In genomic region chr8:111681153-111681552, GRCm38 (mm10) we compare ENCODE assay signal across 34 mouse cellular contexts. TPM values are rescaled to one million over a fixed set of nuclear protein-coding genes. Genes with fewer than 3 reads are reported as not detected.
DNase-seq lines count a peak whose midpoint lies in the region; ATAC-seq lines count a peak whose summit lies in the region.
"Had no signal": no experiment of that assay in that cellular context is flagged by ENCODE, and none has a peak within 500 bp of the region (broad histone marks: within the 10 kb centered on the region; RNA-seq: fewer than 3 reads in every experiment).

No protein-coding gene starts in this region.

- no peak overlapping the region for H3K9ac ChIP-seq in hindbrain, embryonic 13.5 days
- H3K9ac ChIP-seq in hindbrain, embryonic 11.5 days (ENCODE audit: low read depth, low read length): no peak overlapping the region
- no peak overlapping the region for H3K9ac ChIP-seq in neural tube, embryonic 13.5 days
- H3K9ac ChIP-seq: embryonic facial prominence, embryonic 12.5 days; forebrain, embryonic 15.5 days; heart, embryonic 12.5 days; kidney, embryonic 15.5 days; limb, embryonic 12.5 days; liver, embryonic 15.5 days; lung, embryonic 15.5 days; midbrain, embryonic 13.5 days had no signal

- WGBS in hindbrain, embryonic 13.5 days: 58% methylated on average over 11 of the region's 11 CpGs
- 75% methylated on average over 11 of the region's 11 CpGs for WGBS in hindbrain, embryonic 11.5 days
- WGBS in neural tube, embryonic 13.5 days: 49% methylated on average over 11 of the region's 11 CpGs

- 0 out of 2 replicates have a peak, but pooled peaks have one; percentile 39 for ATAC-seq in hindbrain, embryonic 13.5 days (ENCODE audit: low FRiP score)
- no peak for ATAC-seq in hindbrain, embryonic 11.5 days (ENCODE audit: low FRiP score)
- peak; percentile 84 for ATAC-seq in neural tube, embryonic 13.5 days (ENCODE audit: low read depth)
- ATAC-seq: CD4-positive, CD25-positive, alpha-beta regulatory T cell, adult 4 months; forebrain, embryonic 15.5 days; inflammation-experienced regulatory T-cells, adult 6 months had no signal

- H3K9me3 ChIP-seq in hindbrain, embryonic 13.5 days: no peaks in the 10 kb centered on the region
- H3K9me3 ChIP-seq in hindbrain, embryonic 11.5 days (ENCODE audit: control insufficient read depth, low read length): peaks cover 3% of the 10 kb centered on the region; the same call in 1 of the 2 replicates
- peaks cover 5% of the 10 kb centered on the region; the same call in 1 of the 2 replicates for H3K9me3 ChIP-seq in neural tube, embryonic 13.5 days
- H3K9me3 ChIP-seq: embryonic facial prominence, embryonic 12.5 days; lung, embryonic 15.5 days; midbrain, embryonic 13.5 days had no signal

- H3K4me2 ChIP-seq in hindbrain, embryonic 13.5 days: 0 out of 2 replicates have a peak overlapping the region, but pooled peaks have one; percentile 4
- H3K4me2 ChIP-seq in hindbrain, embryonic 11.5 days (replicated peaks; ENCODE audit: low read depth, low read length): no peak overlapping the region
- H3K4me2 ChIP-seq in neural tube, embryonic 13.5 days: no peak overlapping the region
- H3K4me2 ChIP-seq: forebrain, embryonic 15.5 days; liver, embryonic 15.5 days; midbrain, embryonic 13.5 days had no signal

- 0 out of 2 replicates have a peak, but pooled peaks cover 8% of the 10 kb centered on the region for H3K4me1 ChIP-seq in hindbrain, embryonic 13.5 days (replicated peaks)
- H3K4me1 ChIP-seq in hindbrain, embryonic 11.5 days (replicated peaks; ENCODE audit: control insufficient read depth, insufficient read depth, low read length): no peaks in the 10 kb centered on the region
- no peaks in the 10 kb centered on the region; the same call in 1 of the 2 replicates for H3K4me1 ChIP-seq in neural tube, embryonic 13.5 days (replicated peaks)
- H3K4me1 ChIP-seq: embryonic facial prominence, embryonic 12.5 days; forebrain, embryonic 15.5 days; heart, embryonic 12.5 days; limb, embryonic 12.5 days; liver, embryonic 15.5 days; lung, embryonic 15.5 days; midbrain, embryonic 13.5 days had no signal

- no peak for DNase-seq in hindbrain, embryonic 11.5 days (ENCODE audit: low spot score)
- DNase-seq in retina, postnatal 7 days (ENCODE audit: low read depth, low spot score): peak; percentile 11
- DNase-seq in retina, embryonic 14.5 days (ENCODE audit: low spot score): no peak
- DNase-seq in adrenal gland, postnatal 36 days: no peak
- DNase-seq in kidney, adult 8-10 months: no peak
- DNase-seq: cerebellum, adult 9-10 months; gastrocnemius, adult 2 months; gastrocnemius, postnatal 36 days; heart, adult 18-20 months; heart, postnatal 4 days; kidney, adult 11 months; kidney, postnatal 36 days; lung, postnatal 36 days had no signal

- 0 out of 2 replicates have a peak, but pooled peaks cover 2% of the 10 kb centered on the region for H3K36me3 ChIP-seq in hindbrain, embryonic 13.5 days
- H3K36me3 ChIP-seq in hindbrain, embryonic 11.5 days (ENCODE audit: control insufficient read depth, insufficient read depth, low read length): no peaks in the 10 kb centered on the region
- no peaks in the 10 kb centered on the region for H3K36me3 ChIP-seq in neural tube, embryonic 13.5 days
- H3K36me3 ChIP-seq: embryonic facial prominence, embryonic 12.5 days; forebrain, embryonic 15.5 days; heart, embryonic 12.5 days; kidney, embryonic 15.5 days; limb, embryonic 12.5 days; liver, embryonic 15.5 days; lung, embryonic 15.5 days; midbrain, embryonic 13.5 days had no signal

- H3K27me3 ChIP-seq in hindbrain, embryonic 13.5 days: no peaks in the 10 kb centered on the region
- H3K27me3 ChIP-seq in hindbrain, embryonic 11.5 days (ENCODE audit: control insufficient read depth, insufficient read depth, low read length): no peaks in the 10 kb centered on the region
- H3K27me3 ChIP-seq in neural tube, embryonic 13.5 days: no peaks in the 10 kb centered on the region
- H3K27me3 ChIP-seq: embryonic facial prominence, embryonic 12.5 days; forebrain, embryonic 15.5 days; heart, embryonic 12.5 days; kidney, embryonic 15.5 days; limb, embryonic 12.5 days; lung, embryonic 15.5 days; midbrain, embryonic 13.5 days had no signal

- no peak overlapping the region for H3K4me3 ChIP-seq in hindbrain, embryonic 13.5 days
- H3K4me3 ChIP-seq in hindbrain, embryonic 11.5 days (ENCODE audit: low read depth, low read length): no peak overlapping the region
- no peak overlapping the region for H3K4me3 ChIP-seq in neural tube, embryonic 13.5 days
- H3K4me3 ChIP-seq: embryonic facial prominence, embryonic 12.5 days; forebrain, embryonic 15.5 days; gastrocnemius, adult 2 months; heart, embryonic 12.5 days; layer of hippocampus, adult 2 months; left cerebral cortex, adult 2 months; limb, embryonic 12.5 days; liver, embryonic 15.5 days; lung, embryonic 15.5 days; midbrain, embryonic 13.5 days had no signal

- peak overlapping the region; percentile 66 for H3K27ac ChIP-seq in hindbrain, embryonic 13.5 days
- no peak overlapping the region for H3K27ac ChIP-seq in hindbrain, embryonic 11.5 days (ENCODE audit: low read depth, low read length)
- peak overlapping the region; percentile 71 for H3K27ac ChIP-seq in neural tube, embryonic 13.5 days (replicated peaks)
- H3K27ac ChIP-seq: embryonic facial prominence, embryonic 12.5 days; forebrain, embryonic 15.5 days; gastrocnemius, adult 2 months; layer of hippocampus, adult 2 months; left cerebral cortex, adult 2 months; limb, embryonic 12.5 days; liver, embryonic 15.5 days; lung, embryonic 15.5 days; midbrain, embryonic 13.5 days had no signal

RNA-seq across cellular contexts. Expression of gene Ctrb1, which starts 9.7 kb away (rescaled TPM):
- 3.1 TPM in 1 of 2 replicates, not detected in the other for polyA plus RNA-seq in hindbrain, embryonic 13.5 days (2015; fragmentation: Nextera tagmentation; extraction: Ambion mirVana)
- not detected in 2 replicates for polyA plus RNA-seq in hindbrain, embryonic 11.5 days (2014; fragmentation: Nextera tagmentation; extraction: Ambion mirVana)
- polyA plus RNA-seq in neural tube, embryonic 13.5 days (2015; fragmentation: Nextera tagmentation; extraction: Ambion mirVana): not detected in 2 replicates
- under 1 TPM in 1 of 2 experiments, not detected in 1; 0.36 TPM for total RNA-seq in adrenal gland, postnatal 36 days (2021)
- total RNA-seq: adrenal gland, adult 18-20 months; gastrocnemius, adult 2 months; gastrocnemius, postnatal 36 days; heart, adult 18-20 months; heart, postnatal 4 days; layer of hippocampus, adult 2 months; layer of hippocampus, postnatal 14 days; left cerebral cortex, adult 2 months; left cerebral cortex, postnatal 25 days; megakaryocyte, adult 5-6 weeks; neutrophil, adult 5-6 weeks had no signal
- polyA plus RNA-seq: CD4-positive, CD25-positive, alpha-beta regulatory T cell, adult 4 months; embryonic facial prominence, embryonic 12.5 days; forebrain, embryonic 15.5 days; heart, embryonic 12.5 days; heart, postnatal 0 days; inflammation-experienced regulatory T-cells, adult 6 months; limb, embryonic 12.5 days; stomach, embryonic 14.5 days had no signal

RNA-seq across cellular contexts. Expression of gene Zfp1, which starts 38.0 kb away (rescaled TPM):
- 27.6 and 28.1 TPM in 2 replicates for polyA plus RNA-seq in hindbrain, embryonic 13.5 days (2015; fragmentation: Nextera tagmentation; extraction: Ambion mirVana)
- 24.5 and 25.1 TPM in 2 replicates for polyA plus RNA-seq in hindbrain, embryonic 11.5 days (2014; fragmentation: Nextera tagmentation; extraction: Ambion mirVana)
- polyA plus RNA-seq in neural tube, embryonic 13.5 days (2015; fragmentation: Nextera tagmentation; extraction: Ambion mirVana): 22.0 and 29.5 TPM in 2 replicates
- 1 to 10 TPM; 7.2 to 8.7 TPM for total RNA-seq in adrenal gland, postnatal 36 days (2021)

RNA-seq across cellular contexts. Expression of gene Ldhd, which starts 51.0 kb away (rescaled TPM):
- 0.52 and 0.53 TPM in 2 replicates for polyA plus RNA-seq in hindbrain, embryonic 13.5 days (2015; fragmentation: Nextera tagmentation; extraction: Ambion mirVana)
- polyA plus RNA-seq in hindbrain, embryonic 11.5 days (2014; fragmentation: Nextera tagmentation; extraction: Ambion mirVana): 0.08 and 0.25 TPM in 2 replicates
- polyA plus RNA-seq in neural tube, embryonic 13.5 days (2015; fragmentation: Nextera tagmentation; extraction: Ambion mirVana): 0.40 and 0.68 TPM in 2 replicates
- 10 to 100 TPM; 50.1 to 74.8 TPM for total RNA-seq in adrenal gland, postnatal 36 days (2021)
- total RNA-seq: neutrophil, adult 5-6 weeks had no signal
